Mouse (Mus musculus) monocyte, adult 2 months (primary cell): ENCODE results near the gene Vps18.

Source experiments
- DNase-seq, 2 experiments: peaks; one replicate each; pipeline ENCODE4 v3.0.0; 2022; ENCODE audit warnings: low spot score in 2 of 2, low read depth in 1 of 2

Vps18 gene

DNA sequence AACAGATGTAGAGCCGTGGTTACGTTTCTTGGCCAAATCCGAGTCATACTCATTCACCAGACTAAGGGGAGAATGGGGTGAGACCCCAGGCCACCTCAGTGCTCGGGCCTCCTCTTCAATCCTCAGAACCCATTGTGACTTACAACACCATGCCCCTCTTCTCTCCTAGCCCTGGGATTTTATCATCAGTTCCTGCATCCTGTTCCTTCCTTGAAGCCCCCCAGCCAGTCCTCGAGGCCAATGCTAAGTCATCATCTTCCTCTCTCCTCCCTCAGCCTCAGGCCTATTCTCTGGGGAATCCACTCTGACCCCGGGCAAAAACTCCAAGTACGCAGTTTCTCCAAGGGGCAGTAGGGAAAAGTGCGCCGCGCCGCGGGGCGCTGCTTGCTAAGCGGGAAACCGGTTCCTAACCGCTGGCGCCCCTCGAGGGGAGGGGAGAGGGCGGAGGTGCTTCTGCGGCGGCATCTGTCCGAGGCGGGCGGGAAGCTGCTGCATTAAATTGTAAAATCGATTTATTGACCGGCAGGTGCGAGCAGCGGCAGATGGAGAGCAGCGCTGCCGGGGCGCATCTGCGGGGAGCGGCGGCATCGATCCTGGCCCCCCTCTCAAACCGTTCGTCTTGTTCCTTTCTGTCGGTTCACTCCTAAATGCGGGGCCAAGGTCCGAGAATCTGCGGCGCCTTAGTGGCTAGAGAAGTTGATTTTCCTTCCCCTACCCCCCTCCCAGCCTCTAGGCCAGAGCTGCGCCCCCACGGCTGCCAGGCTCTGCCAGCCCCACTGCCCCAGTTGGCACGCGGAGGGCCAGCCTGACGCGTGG is 33.4 kb downstream of the Vps18 start:
- DNase-seq, result no peak

DNA sequence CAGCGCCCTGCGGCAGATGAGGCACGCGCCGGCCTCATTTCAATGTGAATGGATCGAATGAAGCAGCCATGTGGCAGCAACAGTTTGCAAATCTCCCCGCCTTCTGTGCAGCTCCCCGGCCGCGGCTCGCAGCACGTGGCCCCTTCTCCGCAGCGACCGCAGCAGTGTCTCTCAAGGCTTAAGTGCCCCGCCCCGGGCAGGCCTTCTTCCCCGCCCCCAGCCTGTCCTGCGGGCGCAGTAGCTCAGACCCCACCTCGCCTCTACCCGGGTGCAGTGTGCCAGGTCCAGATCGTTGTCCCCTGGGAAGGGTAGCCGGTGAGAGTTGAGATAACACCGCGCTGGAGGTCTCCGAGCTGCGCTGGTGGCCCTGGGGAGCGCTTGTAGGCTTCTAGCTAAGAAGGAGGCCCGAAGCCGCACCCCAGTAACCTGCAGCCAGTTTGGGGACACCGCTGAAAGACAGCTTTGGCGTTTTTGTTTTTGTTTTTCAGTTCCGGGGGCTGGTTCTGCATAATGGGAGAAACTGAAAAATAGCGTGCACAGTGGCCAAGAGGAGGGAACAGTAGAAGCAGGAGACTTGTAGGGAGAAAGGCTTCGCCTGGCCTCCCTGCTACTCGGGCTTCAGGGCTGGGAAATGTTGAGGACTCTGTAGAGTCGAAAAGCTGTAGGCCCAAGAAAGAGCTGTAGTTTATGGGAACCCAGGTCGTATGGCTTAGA is 34.2 kb downstream of the Vps18 start:
- no peak for DNase-seq

DNA sequence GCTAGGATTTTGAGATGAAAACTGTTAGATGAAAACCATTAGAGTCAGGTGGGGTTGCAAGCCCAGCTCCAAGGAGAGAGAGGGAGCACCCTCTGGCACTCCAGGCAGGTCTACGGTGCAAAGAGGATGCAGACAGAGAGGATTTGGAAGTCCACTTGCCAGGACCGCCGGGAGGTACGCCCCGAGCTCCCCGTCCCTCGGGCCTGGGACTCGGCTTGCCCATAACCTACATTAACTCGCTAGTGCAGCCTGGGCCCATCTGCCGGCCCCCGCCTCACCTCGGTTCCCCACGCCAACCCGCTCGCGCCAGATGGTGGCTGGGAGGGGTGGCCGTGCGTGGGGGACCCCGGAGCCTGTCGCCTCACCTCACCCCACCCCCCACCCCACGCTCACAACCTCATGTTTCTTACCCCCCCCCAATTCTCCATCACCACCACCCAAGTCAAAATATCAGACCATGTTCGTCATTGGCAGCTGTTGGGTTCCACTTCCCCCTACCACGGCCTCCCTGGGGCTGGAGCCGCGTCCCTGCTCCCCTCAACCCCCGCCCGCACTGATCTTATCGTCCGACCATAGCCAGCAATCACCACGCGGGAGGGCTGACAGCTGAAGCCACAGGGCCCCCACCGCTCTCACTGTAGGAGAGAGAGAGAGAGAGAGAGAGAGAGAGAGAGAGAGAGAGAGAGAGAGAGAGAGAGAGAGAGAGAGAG is 35.5 kb downstream of the Vps18 start:
- DNase-seq, result no peak

DNA sequence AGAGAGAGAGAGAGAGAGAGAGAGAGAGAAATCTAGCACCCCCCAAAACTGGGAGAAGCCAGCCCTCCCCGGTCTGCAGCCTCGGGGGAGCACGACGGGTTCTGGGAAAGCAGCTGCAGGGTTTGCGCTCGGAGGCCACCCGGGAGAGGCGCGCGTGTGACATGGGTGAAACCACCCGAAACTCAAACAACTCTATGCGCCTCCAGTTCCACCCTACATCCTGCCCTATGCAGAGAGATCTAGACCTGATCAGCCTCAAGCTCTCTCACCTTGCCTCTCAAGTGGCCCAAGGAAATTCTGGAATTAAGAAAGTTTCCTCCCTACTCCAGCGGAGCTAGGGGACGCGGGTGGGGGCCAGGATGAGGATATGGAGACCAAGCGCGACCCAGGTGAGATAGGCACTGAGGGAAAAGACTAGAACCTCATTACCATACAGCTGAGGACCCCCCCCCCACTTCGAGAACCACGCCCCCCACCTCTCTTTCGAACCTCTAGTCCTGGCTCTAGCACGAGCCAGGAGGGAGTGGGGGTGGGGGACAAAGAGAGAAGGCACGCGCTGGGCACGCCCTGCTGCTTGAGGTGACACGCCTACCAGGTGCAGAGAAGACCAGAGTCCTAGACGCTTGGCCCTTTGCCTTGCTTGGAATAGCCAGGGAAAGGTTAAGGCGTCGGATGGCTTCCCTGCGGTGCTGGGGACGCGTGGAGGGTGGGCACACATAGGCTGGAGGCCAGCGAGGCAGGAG is 36.2 kb downstream of the Vps18 start:
- DNase-seq, result no peak

DNA sequence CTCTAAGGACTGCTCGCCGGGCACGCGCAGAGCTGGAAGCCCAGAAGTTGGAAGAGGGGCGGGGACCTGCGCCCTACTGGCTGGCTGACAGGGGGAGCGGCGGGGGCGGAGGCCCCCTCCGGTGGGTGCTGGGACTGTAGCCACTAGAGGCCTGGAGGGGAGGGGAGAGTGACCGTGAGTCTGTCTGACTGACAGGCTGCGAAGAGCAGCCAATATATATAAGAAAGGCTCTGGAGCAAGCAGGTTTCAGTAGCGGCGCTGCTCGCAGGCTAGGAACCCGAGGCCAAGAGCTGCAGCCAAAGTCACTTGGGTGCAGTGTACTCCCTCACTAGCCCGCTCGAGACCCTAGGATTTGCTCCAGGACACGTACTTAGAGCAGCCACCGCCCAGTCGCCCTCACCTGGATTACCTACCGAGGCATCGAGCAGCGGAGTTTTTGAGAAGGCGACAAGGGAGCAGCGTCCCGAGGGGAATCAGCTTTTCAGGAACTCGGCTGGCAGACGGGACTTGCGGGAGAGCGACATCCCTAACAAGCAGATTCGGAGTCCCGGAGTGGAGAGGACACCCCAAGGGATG is 37.1 kb downstream of the Vps18 start, which contains the start of gene Dll4:
Dll4 (plus strand) TSS at position 217 of the 576 bp plus-strand sequence.
- no peak for DNase-seq

DNA sequence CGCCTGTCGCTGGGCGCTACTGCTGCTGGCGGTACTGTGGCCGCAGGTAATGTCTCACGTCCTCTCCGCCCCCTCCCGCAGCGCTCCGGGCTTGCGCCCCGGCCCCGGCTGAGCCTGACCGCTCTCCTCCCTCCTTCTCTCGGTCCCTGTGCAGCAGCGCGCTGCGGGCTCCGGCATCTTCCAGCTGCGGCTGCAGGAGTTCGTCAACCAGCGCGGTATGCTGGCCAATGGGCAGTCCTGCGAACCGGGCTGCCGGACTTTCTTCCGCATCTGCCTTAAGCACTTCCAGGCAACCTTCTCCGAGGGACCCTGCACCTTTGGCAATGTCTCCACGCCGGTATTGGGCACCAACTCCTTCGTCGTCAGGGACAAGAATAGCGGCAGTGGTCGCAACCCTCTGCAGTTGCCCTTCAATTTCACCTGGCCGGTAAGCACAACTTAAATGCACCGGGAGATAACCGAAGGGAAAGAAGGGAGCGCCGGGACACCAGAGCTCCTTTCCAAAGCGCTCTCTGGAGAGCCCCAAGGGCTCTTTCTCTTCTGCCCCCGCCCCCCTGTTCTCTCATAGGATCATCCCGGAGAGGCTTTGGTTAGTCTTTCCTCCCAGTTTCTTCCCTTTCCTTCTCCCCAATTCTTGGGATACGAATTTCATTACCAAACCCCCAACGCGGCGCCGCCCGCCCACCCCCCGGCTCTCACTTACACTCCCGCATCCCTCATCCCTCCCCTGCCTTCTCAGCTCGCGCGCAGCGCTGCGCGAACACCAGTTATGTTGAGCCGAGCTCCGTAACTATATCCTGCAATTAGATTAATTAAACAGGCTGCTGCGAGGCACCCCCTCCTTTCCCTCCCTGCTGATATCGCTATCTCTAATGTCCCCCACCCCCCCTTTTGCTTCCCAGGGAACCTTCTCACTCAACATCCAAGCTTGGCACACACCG is 37.9 kb downstream of the Vps18 start:
- no peak for DNase-seq

DNA sequence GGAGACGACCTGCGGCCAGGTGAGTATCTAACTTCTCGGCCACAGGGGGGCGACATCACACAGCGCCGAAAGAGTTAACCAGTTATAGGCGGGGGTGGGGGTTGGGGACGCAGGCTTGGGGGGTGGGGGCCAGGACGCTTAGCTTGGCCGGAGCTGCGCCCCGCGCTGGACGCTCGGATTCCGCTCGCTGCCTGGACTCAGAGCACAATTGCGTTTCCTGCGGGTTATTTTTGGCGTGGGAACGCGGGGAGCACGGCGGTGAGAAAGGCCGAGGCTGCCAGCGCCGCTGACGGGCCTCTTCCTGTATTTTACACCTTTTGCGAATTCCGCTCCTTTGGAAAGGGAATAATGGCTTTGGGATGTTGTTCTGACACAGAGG is 38.6 kb downstream of the Vps18 start:
- no peak for DNase-seq

DNA sequence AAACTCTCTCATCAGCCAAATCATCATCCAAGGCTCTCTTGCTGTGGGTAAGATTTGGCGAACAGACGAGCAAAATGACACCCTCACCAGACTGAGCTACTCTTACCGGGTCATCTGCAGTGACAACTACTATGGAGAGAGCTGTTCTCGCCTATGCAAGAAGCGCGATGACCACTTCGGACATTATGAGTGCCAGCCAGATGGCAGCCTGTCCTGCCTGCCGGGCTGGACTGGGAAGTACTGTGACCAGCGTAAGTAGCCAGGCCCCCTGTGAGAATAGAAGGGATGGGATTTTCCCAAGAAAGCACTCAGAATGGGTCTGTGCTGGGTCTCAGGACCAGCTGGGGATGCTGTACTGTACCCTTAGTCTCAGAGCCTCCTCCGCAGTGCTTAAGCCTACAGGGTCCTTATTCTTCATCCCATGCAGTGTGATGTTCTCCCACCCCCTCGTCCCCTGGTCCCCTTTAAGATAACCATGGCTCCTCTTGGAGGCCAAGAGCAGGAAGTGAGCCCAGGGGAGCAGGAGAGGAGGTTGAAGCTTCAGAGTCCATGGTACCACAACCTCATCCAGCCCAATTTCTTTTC is 39.5 kb downstream of the Vps18 start:
- no peak for DNase-seq

DNA sequence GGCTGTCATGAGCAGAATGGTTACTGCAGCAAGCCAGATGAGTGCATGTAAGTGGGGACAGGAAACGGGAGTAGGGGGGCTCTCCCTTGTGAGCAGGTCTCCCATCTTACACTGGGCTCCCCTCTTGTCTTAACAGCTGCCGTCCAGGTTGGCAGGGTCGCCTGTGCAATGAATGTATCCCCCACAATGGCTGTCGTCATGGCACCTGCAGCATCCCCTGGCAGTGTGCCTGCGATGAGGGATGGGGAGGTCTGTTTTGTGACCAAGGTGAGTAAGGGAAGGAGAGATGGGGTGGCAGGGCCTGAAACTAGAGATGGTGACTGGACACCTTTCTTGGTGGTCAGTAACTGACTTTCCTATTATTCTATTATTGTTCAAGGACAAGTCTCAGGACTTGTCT is 40.0 kb downstream of the Vps18 start:
- DNase-seq, result no peak

DNA sequence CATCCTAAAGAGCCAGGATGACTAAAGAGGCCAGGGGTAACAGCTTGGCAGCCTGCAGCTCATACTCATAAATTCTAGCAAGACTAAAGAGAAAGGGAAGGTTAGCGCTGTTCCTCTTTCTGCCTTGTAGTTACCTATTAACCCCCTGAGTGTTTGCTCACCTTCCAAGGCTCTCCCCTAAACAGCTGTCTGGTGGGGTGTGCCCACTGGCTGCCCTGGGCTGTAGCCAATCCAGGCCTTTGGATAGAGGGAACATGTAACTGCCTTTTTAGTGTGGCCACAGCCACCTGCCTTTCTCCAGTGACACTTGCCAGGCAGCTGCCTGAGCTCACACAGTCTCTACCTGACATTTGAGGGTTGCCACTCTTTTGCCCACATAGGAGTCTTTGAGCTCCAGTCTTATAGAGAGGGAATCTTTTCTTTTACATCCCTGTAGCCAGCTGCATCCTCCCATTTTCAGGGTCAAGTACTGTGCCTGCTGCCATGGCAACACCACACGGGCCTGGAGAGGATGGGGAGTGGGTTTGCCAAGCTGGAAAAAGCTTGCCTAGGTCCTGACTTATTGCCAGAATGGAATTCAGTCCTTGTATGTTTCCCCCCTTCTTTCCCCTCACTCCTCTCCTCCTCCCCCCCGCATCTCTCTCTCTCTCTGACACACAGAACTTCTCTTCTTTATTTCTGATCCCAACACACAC is 40.7 kb downstream of the Vps18 start:
- DNase-seq, result no peak

DNA sequence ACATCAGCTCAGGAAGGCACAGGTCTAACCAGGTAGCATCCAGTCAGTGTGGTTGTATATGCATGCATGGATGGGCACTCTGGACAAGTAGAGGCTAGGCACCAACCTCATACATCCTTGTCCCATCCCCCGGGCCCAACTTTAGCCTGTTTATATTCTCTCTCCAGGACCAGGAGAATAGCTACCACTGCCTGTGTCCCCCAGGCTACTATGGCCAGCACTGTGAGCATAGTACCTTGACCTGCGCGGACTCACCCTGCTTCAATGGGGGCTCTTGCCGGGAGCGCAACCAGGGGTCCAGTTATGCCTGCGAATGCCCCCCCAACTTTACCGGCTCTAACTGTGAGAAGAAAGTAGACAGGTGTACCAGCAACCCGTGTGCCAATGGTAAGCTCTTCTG is 42.3 kb downstream of the Vps18 start:
- DNase-seq, result no peak

DNA sequence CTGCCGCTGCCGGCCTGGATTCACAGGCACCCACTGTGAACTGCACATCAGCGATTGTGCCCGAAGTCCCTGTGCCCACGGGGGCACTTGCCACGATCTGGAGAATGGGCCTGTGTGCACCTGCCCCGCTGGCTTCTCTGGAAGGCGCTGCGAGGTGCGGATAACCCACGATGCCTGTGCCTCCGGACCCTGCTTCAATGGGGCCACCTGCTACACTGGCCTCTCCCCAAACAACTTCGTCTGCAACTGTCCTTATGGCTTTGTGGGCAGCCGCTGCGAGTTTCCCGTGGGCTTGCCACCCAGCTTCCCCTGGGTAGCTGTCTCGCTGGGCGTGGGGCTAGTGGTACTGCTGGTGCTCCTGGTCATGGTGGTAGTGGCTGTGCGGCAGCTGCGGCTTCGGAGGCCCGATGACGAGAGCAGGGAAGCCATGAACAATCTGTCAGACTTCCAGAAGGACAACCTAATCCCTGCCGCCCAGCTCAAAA is 43.7 kb downstream of the Vps18 start:
- no peak for DNase-seq

DNA sequence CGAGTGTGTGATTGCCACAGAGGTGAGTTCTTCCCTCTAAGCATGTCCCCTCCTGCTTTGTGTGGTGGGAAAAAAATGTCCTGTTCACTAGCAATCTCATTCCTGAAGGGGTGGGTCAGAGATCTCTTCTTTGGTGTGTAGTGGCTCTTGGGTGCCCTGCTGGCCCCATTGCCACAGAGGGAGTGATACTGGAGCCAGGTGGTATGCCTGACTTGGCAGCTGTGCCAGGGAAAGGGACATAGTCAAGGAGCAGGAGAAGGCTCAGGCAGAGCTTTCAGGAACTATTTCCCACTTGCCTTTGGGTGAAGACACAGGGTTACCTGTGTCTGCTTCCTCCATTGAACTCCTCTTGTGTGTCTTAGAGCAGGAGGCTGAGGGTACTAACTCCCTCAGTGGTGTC is 45.6 kb downstream of the Vps18 start:
- DNase-seq, result no peak

DNA sequence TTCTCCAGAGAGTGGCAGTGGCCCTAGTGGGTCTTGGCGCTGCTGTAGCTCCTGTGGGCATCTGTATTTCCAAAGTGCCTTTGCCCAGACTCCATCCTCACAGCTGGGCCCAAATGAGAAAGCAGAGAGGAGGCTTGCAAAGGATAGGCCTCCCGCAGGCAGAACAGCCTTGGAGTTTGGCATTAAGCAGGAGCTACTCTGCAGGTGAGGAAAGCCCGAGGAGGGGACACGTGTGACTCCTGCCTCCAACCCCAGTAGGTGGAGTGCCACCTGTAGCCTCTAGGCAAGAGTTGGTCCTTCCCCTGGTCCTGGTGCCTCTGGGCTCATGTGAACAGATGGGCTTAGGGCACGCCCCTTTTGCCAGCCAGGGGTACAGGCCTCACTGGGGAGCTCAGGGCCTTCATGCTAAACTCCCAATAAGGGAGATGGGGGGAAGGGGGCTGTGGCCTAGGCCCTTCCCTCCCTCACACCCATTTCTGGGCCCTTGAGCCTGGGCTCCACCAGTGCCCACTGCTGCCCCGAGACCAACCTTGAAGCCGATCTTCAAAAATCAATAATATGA is 46.5 kb downstream of the Vps18 start:
- no peak for DNase-seq

DNA sequence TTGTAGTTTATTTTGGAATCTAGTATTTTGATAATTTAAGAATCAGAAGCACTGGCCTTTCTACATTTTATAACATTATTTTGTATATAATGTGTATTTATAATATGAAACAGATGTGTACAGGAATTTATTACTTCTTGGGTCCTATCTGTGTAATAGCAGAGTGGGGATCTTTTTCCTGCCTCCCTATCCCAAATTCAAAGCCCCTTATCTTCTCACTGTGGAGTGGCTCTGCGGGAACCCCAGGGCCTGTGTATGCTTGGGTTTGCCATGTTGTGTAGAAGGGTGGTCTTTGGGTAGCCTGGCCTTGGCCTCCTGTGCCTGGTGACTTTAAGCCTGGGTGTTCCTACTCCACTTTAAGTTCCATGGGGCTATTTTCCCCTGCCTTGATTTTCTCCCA is 47.0 kb downstream of the Vps18 start:
- no peak for DNase-seq

DNA sequence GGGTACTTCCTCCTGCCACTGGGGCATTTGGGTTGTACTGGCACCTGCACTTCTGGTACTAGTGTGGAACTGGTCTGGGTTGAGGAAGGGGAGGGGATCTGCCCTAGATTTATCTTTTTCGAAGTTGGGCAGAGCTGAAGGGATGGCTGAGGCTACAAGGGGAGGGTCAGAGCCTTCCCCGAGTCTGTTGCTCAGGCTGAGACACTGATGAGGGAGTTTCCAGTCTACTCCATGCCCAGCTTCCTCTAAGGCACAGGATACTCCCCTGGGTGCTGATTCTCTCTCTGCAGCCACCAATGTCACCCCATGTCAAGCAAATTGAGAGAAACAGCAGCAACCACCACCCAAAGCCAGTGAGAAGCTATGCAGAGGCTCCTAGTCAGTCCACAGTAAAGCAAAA is 47.5 kb downstream of the Vps18 start:
- DNase-seq, result no peak

DNA sequence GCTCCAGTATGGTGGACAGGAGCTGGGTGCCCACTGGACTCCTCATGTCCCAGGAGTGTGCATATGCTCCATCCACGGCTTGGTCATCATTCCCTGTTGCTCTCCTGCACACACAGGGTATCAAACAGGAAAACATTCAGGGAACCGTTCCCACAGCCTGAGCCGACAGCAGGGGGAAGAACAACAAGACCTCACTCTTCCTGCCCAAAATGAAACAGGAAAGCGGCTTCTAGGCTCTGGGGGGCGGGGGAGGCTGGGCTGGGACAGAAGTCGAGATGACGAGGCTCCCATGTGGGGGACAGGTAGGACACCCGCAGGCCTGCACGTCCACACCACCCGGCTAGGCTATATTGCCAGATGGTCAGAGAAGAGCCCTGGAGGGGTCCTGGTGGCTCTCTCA is 47.9 kb downstream of the Vps18 start:
- no peak for DNase-seq
